Mouse (Mus musculus): Measurements from ENCODE around the gene Lman2l.

- no peak for TF ChIP-seq RCOR1 (conservative IDR thresholded peaks at IDR 0.05; ENCODE audit: low read depth, low read length)
- TF ChIP-seq ZC3H11A (IDR thresholded peaks at IDR 0.05; ENCODE audit: low read depth, low read length): no peak
- TF ChIP-seq UBTF (IDR thresholded peaks at IDR 0.05; ENCODE audit: low read depth, low read length): no peak
- TF ChIP-seq CTCF (conservative IDR thresholded peaks at IDR 0.05 in 1 of 2, IDR thresholded peaks at IDR 0.05 in 1 of 2; ENCODE audit: low read depth in 2 of 2, low read length in 2 of 2): no peak
- TF ChIP-seq USF2 (conservative IDR thresholded peaks at IDR 0.05; ENCODE audit: low read depth, low read length): no peak
- no peak for TF ChIP-seq ZMIZ1 (IDR thresholded peaks at IDR 0.05; ENCODE audit: low read depth, low read length)
These were observed 40.0 kb upstream of the Lman2l start for GRCm38 (mm10) chr1:36485080-36485479.
